Mouse (Mus musculus) neural tube, embryonic 13.5 days (tissue): ENCODE measurements around the gene Atp1a4. TPM values are rescaled to one million over a fixed set of nuclear protein-coding genes. Genes with fewer than 3 reads are reported as not detected.

Experiments
- ATAC-seq: fragments of 200-750 bp; cut with Nextera tagmentation; 2 replicates; pipeline ENCODE4 v1.8.0; 2017; ENCODE audit warnings: low read depth, mild to moderate bottlenecking, moderate TSS enrichment, moderate library complexity
- H3K27ac ChIP-seq: fragments of 300-500 bp; sonication (generic); replicated peaks from 2 replicates; pipeline ENCODE4 v1.5.1; 2015; ENCODE audit warnings: moderate library complexity, mild to moderate bottlenecking, inconsistent platforms
- H3K27me3 ChIP-seq: fragments of 300-500 bp; sonication (generic); 2 replicates; pipeline ENCODE4 v1.6.1; 2015; ENCODE audit warnings: mild to moderate bottlenecking, inconsistent platforms
- H3K36me3 ChIP-seq: fragments of 300-500 bp; sonication (generic); 2 replicates; pipeline ENCODE4 v1.6.1; 2015; ENCODE audit warnings: mild to moderate bottlenecking, inconsistent platforms
- H3K4me1 ChIP-seq: fragments of 300-500 bp; sonication (generic); replicated peaks from 2 replicates; pipeline ENCODE4 v1.6.1; 2015; ENCODE audit warnings: inconsistent platforms
- H3K4me2 ChIP-seq: fragments of 300-500 bp; sonication (generic); 2 replicates; pipeline ENCODE4 v1.6.1; 2015; ENCODE audit warnings: inconsistent platforms, mild to moderate bottlenecking, moderate library complexity
- H3K4me3 ChIP-seq: fragments of 300-500 bp; sonication (generic); 2 replicates; pipeline ENCODE4 v1.5.1; 2015; ENCODE audit warnings: mild to moderate bottlenecking, inconsistent platforms
- H3K9ac ChIP-seq: fragments of 300-500 bp; sonication (generic); 2 replicates; pipeline ENCODE4 v1.6.1; 2015; ENCODE audit warnings: moderate library complexity, mild to moderate bottlenecking, inconsistent platforms
- H3K9me3 ChIP-seq: fragments of 300-500 bp; sonication (generic); 2 replicates; pipeline ENCODE4 v1.6.1; 2016; ENCODE audit warnings: inconsistent platforms
- WGBS: fragments of 180-500 bp; shearing (Covaris S2); methylation state at CpG from one replicate; pipeline ENCODE4 v1.1.7; 2015; 5-methylcytosine and 5-hydroxymethylcytosine counted together
- polyA plus RNA-seq: library from polyadenylated mRNA; unstranded; fragments of >200 nt; fragmentation: Nextera tagmentation; extraction: Ambion mirVana; gene quantifications from 2 replicates; pipeline ENCODE4 v1.2.1, GENCODE M21; 2015

Gene Atp1a4
- polyA plus RNA-seq, 1 experiment from 2014 or later, result not detected

DNA sequence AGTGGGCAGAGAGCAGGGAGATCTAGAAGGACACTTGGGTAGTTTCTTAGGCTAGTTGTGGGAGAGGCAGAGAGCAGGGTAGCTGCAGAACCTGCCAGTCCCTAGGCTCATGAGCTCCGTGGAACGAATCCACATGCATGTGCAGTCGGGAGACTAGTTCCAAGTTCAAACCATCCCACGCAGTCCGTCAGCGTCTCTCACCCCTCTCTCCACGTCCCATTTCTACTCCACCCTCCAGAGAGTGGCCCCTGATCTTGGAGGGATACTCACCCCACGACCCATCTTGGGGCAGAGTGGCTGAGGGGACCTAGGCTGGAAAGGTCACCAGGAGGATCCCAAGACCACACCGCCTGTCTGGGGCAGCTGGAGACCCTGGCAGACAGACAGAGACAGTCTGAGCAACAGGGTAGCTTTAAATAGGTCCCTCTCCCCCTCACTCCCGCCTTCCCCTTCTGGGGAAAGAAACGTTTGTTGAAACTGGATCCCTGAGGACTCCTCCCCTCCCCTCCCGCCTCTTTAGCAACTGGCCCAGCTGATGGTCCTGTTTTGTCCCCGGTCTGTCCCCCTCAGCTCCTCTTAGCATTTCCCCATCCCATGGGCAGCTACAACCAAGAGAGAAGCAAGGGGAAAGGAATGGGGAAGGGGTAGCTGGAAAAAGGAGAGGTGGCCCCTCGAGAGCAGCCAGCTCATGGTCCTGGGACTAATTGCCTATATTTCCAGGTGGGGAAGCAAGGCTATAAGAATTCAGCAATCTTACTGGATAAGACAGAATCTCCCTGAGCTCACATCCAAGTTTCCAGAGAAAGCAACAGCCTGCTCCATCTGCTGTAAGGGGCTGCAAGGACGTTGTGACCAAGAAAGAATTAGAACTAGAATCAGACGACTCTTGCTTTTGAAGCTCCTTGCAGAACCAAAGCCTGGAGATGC is 39.7 kb upstream of the Atp1a4 start, which contains the start of gene Atp1a2:
Atp1a2 (minus strand) TSS at position 454 of the 927 bp plus-strand sequence.
- Histone ChIP-seq H3K4me1 (peaks cover 77% of the 10 kb centered on the region), H3K9ac (peak within 1 kb of the TSS; percentile 67), H3K27ac (peak within 1 kb of the TSS; percentile 76), H3K4me2 (peak within 1 kb of the TSS; percentile 50), H3K27me3 (no peaks in the 10 kb centered on the region), H3K36me3 (no peaks in the 10 kb centered on the region), H3K4me3 (peak within 1 kb of the TSS; percentile 37), H3K9me3 (no peaks in the 10 kb centered on the region)
- peak; percentile 32 for ATAC-seq
- 9% methylated on average over 16 of the region's 16 CpGs for WGBS

DNA sequence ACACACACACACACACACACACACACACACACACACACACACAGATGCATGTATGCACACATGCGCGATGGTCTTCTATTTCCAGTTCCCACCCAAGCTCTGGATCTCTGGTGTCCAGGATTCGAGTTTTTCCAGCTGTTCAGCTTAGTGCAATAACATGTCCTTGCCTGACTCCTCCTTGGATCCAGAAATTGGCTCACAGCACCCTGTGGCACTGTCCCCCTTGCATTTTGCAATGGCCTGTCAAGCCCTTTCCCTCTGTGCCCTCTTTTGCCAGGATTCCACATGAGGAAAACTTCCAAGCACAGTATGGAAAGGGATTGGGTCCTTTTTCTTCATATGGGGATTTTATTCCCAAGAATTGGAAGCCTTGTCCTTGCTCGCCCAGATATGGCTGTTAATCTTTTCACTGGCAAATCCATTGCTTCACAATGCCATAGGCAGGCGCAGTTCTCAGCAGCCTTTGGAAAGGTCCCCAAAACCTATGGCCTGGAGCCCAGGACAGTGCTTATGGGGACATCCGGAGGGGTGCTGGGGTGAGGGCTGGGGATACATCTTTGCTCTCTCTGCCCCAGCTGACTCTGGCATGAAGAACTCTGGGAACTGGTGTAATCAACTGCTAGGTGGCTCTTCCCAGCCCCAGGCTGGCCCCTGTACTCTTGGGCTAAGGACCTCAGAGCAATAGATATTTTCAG is 38.7 kb upstream of the Atp1a4 start:
- Histone ChIP-seq H3K9ac (peak overlapping the region; percentile 67), H3K4me2 (peak overlapping the region; percentile 50), H3K36me3 (no peaks in the 10 kb centered on the region), H3K4me1 (peaks cover 68% of the 10 kb centered on the region), H3K27me3 (no peaks in the 10 kb centered on the region), H3K9me3 (no peaks in the 10 kb centered on the region), H3K4me3 (peak overlapping the region; percentile 37), H3K27ac (peak overlapping the region; percentile 76)
- ATAC-seq, result no peak
- 64% methylated on average over 6 of the region's 6 CpGs for WGBS

DNA sequence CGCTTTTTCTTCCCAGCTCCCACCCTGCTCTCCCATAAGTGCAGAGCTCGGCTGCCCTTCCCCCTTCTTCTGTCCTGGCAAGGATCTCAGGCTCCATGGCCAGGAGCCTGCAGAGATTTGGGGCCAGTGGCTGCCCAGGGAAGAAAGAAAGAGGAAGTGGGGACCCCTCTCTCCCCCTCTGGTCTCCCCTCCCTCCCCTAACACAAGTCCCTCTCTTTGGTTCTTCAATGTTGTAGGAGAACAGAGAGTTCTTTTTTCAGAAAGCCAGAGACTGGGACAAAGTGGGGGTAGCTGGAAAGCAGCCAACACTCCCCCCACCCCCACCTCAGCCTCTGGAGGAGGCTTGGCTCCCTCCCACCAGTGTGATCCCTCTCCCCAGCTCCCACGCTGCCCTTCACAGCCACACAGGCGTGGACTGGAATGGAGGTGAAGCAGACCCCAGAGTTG is 37.6 kb upstream of the Atp1a4 start:
- Histone ChIP-seq H3K9me3 (no peaks in the 10 kb centered on the region), H3K4me2 (peak overlapping the region; percentile 50), H3K4me1 (peaks cover 56% of the 10 kb centered on the region), H3K27ac (peak overlapping the region; percentile 76), H3K36me3 (no peaks in the 10 kb centered on the region), H3K4me3 (peak overlapping the region; percentile 37), H3K27me3 (no peaks in the 10 kb centered on the region), H3K9ac (peak overlapping the region; percentile 67)
- 60% methylated on average over 4 of the region's 4 CpGs for WGBS
- ATAC-seq, result peak; percentile 80

DNA sequence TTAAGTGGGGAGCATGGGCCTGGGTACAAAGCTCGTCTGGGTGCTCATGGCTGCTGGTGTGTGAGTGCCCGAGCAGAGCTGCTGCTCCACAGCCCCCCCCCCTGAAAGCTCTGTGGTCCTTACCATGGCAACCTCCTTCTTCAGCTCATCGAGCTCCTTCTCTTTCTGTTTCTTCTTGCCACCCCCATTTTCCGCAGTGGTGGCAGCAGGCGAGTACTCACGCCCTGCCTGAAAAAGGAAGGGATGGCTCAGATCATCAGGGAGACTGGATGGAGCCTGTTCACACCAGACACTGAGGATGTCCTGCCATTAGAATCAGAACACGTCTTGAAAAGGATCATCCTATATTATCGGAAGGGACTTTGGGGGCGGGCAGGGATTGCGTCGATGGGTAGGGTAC is 35.2 kb upstream of the Atp1a4 start:
- Histone ChIP-seq H3K9ac (no peak overlapping the region), H3K36me3 (no peaks in the 10 kb centered on the region), H3K27ac (no peak overlapping the region), H3K4me2 (no peak overlapping the region), H3K4me3 (no peak overlapping the region), H3K27me3 (no peaks in the 10 kb centered on the region), H3K4me1 (peaks cover 44% of the 10 kb centered on the region), H3K9me3 (no peaks in the 10 kb centered on the region)
- no peak for ATAC-seq
- 90% methylated on average over 11 of the region's 11 CpGs for WGBS

DNA sequence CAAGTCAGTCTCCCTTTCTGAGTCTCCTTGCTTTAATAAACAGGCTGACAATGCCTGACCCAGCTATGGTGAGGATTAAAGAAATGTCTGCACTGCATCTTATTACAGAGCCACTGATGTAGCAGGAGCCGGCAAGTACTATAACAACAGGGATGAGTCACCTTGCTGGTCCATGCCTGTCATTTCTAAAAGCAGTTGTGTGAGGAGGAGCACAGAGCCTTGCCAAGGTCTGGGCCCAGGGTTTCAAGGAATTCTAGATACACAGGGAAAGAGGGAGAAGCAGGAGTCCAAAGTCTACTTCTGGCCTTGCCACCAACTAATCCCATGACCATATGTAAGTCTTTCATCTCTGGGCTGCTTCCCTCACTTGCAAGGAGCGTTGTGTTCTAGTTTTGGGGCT is 34.7 kb upstream of the Atp1a4 start:
- no peak overlapping the region for H3K4me2 ChIP-seq
- 92% methylated on average over 2 of the region's 2 CpGs for WGBS

DNA sequence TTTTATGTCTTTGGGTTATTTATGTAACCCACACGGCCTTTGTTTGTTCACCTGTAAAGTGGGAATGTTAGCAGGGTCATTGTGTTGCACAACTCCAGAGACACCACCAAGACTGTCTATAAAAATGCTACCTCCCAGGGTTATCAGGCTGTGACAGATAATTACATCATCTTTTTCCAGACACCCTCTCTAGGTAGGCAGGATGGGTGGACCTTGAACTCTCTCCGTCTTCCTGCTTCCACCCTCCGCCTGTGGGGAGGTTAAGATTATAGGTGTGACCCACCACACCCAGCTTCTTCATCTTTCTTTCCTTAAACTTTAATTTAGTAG is 31.4 kb upstream of the Atp1a4 start:
- no peaks in the 10 kb centered on the region for H3K27me3 ChIP-seq
- 87% methylated on average over 3 of the region's 3 CpGs for WGBS
- no peak overlapping the region for H3K4me3 ChIP-seq

More for the DNA sequence above, 34.7 kb upstream of the Atp1a4 start:
- H3K27ac ChIP-seq, result no peak overlapping the region
- no peaks in the 10 kb centered on the region for H3K36me3 ChIP-seq
- peaks cover 38% of the 10 kb centered on the region for H3K4me1 ChIP-seq
- H3K9ac ChIP-seq, result no peak overlapping the region
- no peaks in the 10 kb centered on the region for H3K9me3 ChIP-seq
- ATAC-seq, result no peak
- H3K4me3 ChIP-seq, result no peak overlapping the region
- no peaks in the 10 kb centered on the region for H3K27me3 ChIP-seq

DNA sequence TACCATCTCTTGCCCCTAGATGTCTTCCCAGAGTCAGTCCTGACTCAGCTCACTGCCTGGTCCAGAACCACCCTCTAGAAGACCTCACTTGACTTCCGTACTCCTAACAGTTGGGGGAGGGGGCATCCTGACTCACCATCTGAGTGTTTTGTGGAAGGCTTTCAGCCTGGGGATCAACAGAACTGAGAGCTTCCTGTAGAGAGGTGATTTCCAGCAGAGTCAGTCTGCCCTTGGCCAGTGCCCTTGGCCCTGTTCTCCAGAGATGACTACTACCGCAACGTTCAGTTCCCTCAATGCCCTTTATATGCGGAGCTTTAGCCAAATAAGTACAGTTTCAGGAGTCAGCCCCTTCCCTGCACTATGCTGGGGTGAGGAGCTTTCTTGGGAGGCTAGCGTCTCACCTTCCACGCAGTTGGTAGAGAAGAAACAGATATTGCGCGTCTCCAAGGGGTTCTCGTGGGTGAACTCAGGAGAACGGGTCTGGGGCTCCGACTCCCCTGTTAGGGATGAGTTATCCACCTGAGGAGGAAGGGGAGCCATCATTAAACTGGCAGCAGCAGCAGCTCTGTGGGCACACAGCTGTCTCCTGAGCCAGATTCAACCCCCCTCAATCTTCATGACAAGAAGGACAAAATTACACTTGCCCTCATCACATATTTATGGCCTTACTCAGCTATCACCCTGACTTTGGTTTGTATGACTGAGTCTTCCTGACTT is 30.8 kb upstream of the Atp1a4 start:
- WGBS, result 93% methylated on average over 11 of the region's 11 CpGs
- H3K4me3 ChIP-seq, result no peak overlapping the region
- no peak overlapping the region for H3K27ac ChIP-seq

More for the DNA sequence above, 31.4 kb upstream of the Atp1a4 start:
- H3K4me2 ChIP-seq, result no peak overlapping the region
- H3K9me3 ChIP-seq, result no peaks in the 10 kb centered on the region
- H3K9ac ChIP-seq, result no peak overlapping the region
- H3K4me1 ChIP-seq, result peaks cover 8% of the 10 kb centered on the region
- ATAC-seq, result no peak
- no peak overlapping the region for H3K27ac ChIP-seq
- no peaks in the 10 kb centered on the region for H3K36me3 ChIP-seq

DNA sequence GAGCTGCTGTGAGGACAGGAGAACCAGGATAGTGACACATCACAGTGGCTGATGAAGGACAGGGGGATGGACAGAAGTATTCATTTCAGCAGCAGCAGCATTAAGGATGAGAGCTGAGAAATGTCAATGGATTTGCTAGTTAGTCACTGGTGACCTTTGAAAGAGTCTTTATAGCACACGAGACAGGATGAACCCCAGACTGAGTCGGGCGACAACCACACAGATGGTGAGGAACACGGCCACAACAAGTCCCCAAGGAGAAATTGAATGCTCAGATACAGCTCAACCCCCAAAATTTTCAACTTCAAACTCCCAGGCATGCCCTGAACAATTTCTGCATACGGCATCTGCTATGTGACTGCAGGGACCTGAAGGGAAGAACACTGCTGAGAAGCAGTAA is 28.5 kb upstream of the Atp1a4 start:
- no peaks in the 10 kb centered on the region for H3K27me3 ChIP-seq
- no peak overlapping the region for H3K4me3 ChIP-seq
- 0 out of 2 replicates have a peak, but pooled peaks cover 4% of the 10 kb centered on the region for H3K36me3 ChIP-seq
- no peak for ATAC-seq
- no peak overlapping the region for H3K27ac ChIP-seq
- H3K9me3 ChIP-seq, result no peaks in the 10 kb centered on the region
- WGBS, result 76% methylated on average over 5 of the region's 5 CpGs
- no peak overlapping the region for H3K9ac ChIP-seq
- no peak overlapping the region for H3K4me2 ChIP-seq
- H3K4me1 ChIP-seq, result no peaks in the 10 kb centered on the region

More for the DNA sequence above, 30.8 kb upstream of the Atp1a4 start:
- Histone ChIP-seq H3K9ac (no peak overlapping the region), H3K4me1 (peaks cover 3% of the 10 kb centered on the region; the same call in 1 of the 2 replicates), H3K36me3 (0 out of 2 replicates have a peak, but pooled peaks cover 3% of the 10 kb centered on the region), H3K9me3 (no peaks in the 10 kb centered on the region), H3K4me2 (no peak overlapping the region), H3K27me3 (no peaks in the 10 kb centered on the region)
- no peak for ATAC-seq

DNA sequence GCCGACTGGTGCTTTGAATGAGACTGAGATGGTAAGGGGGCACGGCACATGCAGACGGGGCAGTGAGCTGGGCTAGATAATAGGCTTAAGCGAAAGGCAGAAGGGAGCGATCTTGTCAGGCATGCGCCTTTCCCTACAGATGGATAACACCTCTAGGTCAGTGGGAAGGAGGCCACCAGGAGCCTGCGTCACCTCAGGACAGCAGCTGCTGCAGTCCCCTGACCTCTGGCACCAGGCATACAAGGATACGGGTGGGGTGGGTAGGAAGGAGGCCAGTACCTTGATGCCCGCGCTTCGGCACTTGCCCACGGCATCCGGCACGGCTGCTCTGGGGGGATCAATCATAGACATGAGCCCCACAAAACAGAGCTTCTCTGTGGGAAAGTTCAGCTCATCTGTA is 26.0 kb upstream of the Atp1a4 start:
- H3K27ac ChIP-seq, result no peak overlapping the region
- 0 out of 2 replicates have a peak, but pooled peaks cover 4% of the 10 kb centered on the region for H3K36me3 ChIP-seq
- no peaks in the 10 kb centered on the region for H3K27me3 ChIP-seq
- no peak for ATAC-seq
- no peaks in the 10 kb centered on the region for H3K9me3 ChIP-seq
- no peak overlapping the region for H3K4me3 ChIP-seq
- no peak overlapping the region for H3K9ac ChIP-seq
- no peak overlapping the region for H3K4me2 ChIP-seq
- WGBS, result 94% methylated on average over 14 of the region's 14 CpGs
- H3K4me1 ChIP-seq, result no peaks in the 10 kb centered on the region; the same call in 1 of the 2 replicates

DNA sequence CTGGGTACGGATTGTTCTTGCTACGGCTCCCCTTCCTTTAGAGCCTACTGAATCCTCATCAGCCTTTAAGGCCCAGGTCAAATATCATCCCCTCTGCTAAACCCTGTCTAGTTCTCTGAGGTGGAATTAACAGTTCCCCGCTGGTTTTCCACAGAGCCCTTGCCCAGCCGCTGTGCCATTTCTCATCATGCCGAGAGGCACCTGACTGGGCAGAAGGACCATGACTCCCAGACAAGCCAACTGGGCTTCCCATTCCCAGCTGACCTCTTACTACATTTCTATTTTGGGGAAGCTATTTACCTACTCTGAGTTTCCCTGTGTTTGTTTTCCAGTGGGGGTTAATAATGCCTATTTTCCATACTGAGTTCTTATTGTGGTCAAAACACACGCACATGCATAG is 24.9 kb upstream of the Atp1a4 start:
- Histone ChIP-seq H3K9ac (no peak overlapping the region), H3K4me2 (no peak overlapping the region), H3K27ac (no peak overlapping the region), H3K4me3 (no peak overlapping the region), H3K36me3 (0 out of 2 replicates have a peak, but pooled peaks cover 4% of the 10 kb centered on the region), H3K9me3 (no peaks in the 10 kb centered on the region), H3K4me1 (no peaks in the 10 kb centered on the region; the same call in 1 of the 2 replicates), H3K27me3 (no peaks in the 10 kb centered on the region)
- 94% methylated on average over 6 of the region's 6 CpGs for WGBS
- ATAC-seq, result no peak

DNA sequence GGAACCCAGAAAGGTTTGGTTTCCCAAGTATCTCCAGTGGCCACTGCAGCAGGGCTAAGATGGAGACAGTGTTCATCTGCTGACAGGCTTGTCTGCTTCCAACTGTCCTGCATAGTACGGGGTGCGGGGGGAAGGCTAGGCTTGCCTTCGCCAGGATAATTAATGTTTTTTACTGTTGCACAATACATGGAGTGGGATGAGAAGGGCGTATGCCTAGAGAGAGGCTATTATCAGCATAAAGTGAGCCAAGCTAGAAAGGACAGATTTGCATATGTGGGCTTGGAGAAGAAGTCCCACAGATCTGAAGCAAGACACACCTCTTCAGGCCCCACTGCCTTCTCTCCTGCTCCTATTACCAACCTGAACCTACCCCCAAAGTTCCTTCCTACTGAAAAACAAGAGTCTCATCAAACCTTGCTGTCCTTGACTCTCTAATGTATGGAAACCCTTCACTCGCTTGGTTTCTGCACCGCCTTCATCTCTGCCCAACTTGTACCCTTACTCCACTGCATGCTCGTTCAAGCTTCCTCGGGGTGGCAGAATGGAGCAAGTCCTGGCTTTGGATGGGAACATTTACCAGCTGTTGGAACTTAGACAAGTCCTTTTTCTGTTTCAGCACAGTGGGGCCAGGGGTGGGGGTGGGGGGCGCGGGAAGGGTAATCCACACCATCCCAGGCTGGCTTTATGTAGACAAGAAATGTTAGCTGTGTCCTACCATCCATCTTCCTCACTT is 23.5 kb upstream of the Atp1a4 start:
- 77% methylated on average over 10 of the region's 10 CpGs for WGBS
- H3K36me3 ChIP-seq, result 0 out of 2 replicates have a peak, but pooled peaks cover 4% of the 10 kb centered on the region
- no peaks in the 10 kb centered on the region; the same call in 1 of the 2 replicates for H3K4me1 ChIP-seq
- ATAC-seq, result no peak
- no peak overlapping the region for H3K4me2 ChIP-seq
- no peaks in the 10 kb centered on the region for H3K9me3 ChIP-seq
- H3K27me3 ChIP-seq, result no peaks in the 10 kb centered on the region
- no peak overlapping the region for H3K4me3 ChIP-seq
- H3K9ac ChIP-seq, result no peak overlapping the region
- no peak overlapping the region for H3K27ac ChIP-seq
